Mouse (Mus musculus) kidney, adult 2 months (tissue): Measurements from ENCODE around the gene Mdh1. TPM values are rescaled to one million over a fixed set of nuclear protein-coding genes. Genes with fewer than 3 reads are reported as not detected.

ENCODE experiments used
- DNase-seq: peaks from one replicate; pipeline ENCODE4 v3.0.0; 2021
- H3K27ac ChIP-seq: fragments of 200-500 bp; 2 replicates; pipeline ENCODE4 v1.5.1; 2012; ENCODE audit warnings: low read depth, low read length, control low read depth, inconsistent platforms; ENCODE audit not compliant: insufficient read depth
- H3K27me3 ChIP-seq: fragments of 200-500 bp; replicated peaks from 2 replicates; pipeline ENCODE4 v1.6.1; 2012; ENCODE audit warnings: mild to moderate bottlenecking, moderate library complexity, low read length, inconsistent platforms; ENCODE audit not compliant: control insufficient read depth, insufficient read depth
- H3K36me3 ChIP-seq: fragments of 200-500 bp; 2 replicates; pipeline ENCODE4 v1.6.1; 2012; ENCODE audit warnings: mild to moderate bottlenecking, moderate library complexity, low read length, inconsistent platforms; ENCODE audit not compliant: control insufficient read depth, insufficient read depth
- H3K4me1 ChIP-seq: fragments of 200-500 bp; 2 replicates; pipeline ENCODE4 v1.6.1; 2011; ENCODE audit warnings: low read length; ENCODE audit not compliant: control insufficient read depth, insufficient read depth
- H3K4me3 ChIP-seq: fragments of 200-500 bp; 2 replicates; pipeline ENCODE4 v1.5.1; 2011; ENCODE audit warnings: mild to moderate bottlenecking, low read depth, low read length, control low read depth; ENCODE audit not compliant: insufficient read depth
- CTCF ChIP-seq: fragments of 200-500 bp; conservative IDR thresholded peaks from 2 replicates; pipeline ENCODE4 v1.5.1; 2011; ENCODE audit warnings: low read depth, mild to moderate bottlenecking, control low read depth, low read length, moderate library complexity, mixed read lengths; ENCODE audit not compliant: insufficient read depth, insufficient read length
- POLR2A ChIP-seq: fragments of 200-500 bp; IDR thresholded peaks from one replicate; pipeline ENCODE4 v1.6.1; 2011; ENCODE audit warnings: low read depth, low read length, control low read depth
- WGBS: fragments of 180-500 bp; shearing (Covaris S2); methylation state at CpG from one replicate; pipeline ENCODE4 v1.1.7; 2018; 5-methylcytosine and 5-hydroxymethylcytosine counted together
- polyA plus RNA-seq: library from polyadenylated mRNA; depleted of rRNA; stranded (reverse); fragments of >200 nt; gene quantifications from 2 replicates; pipeline ENCODE4 v1.2.3, GENCODE M21; 2012; rRNA removed

Gene Mdh1
- polyA plus RNA-seq, result 970 and 1,136 TPM in 2 replicates

- WGBS, result under 1% methylated on average over 42 of the region's 42 CpGs
- TF ChIP-seq CTCF (no peak), POLR2A (peak; percentile 91)
- Histone ChIP-seq H3K4me1 (peaks cover 22% of the 10 kb centered on the region; the same call in 1 of the 2 replicates), H3K36me3 (peaks cover 2% of the 10 kb centered on the region), H3K27ac (peak within 1 kb of the TSS; percentile 99), H3K27me3 (no peaks in the 10 kb centered on the region), H3K4me3 (peak within 1 kb of the TSS; percentile 92)
- DNase-seq, result peak; percentile 99
These were observed at the start of gene Mdh1, which contains the start of gene Wdpcp for GRCm38 (mm10) chr11:21571700-21572381. TSS of gene Mdh1 (minus strand) at chr11:21572367. TSS of gene Wdpcp (plus strand) at chr11:21572235.

- Histone ChIP-seq H3K27ac (no peak overlapping the region), H3K36me3 (no peaks in the 10 kb centered on the region), H3K4me3 (no peak overlapping the region), H3K4me1 (no peaks in the 10 kb centered on the region), H3K27me3 (no peaks in the 10 kb centered on the region)
- no peak for TF ChIP-seq CTCF
- no peak for TF ChIP-seq POLR2A
- no peak for DNase-seq
These were observed 43.7 kb upstream of the Mdh1 start for GRCm38 (mm10) chr11:21615915-21616314.

- no peaks in the 10 kb centered on the region for H3K4me1 ChIP-seq
- DNase-seq, result no peak
These were observed 30.3 kb upstream of the Mdh1 start for GRCm38 (mm10) chr11:21602497-21602896.

GRCm38 (mm10) chr11:21583286-21583685 is 11.1 kb upstream of the Mdh1 start:
- DNase-seq, result no peak
- 82% methylated on average over 1 of the region's 1 CpGs for WGBS
- TF ChIP-seq CTCF (no peak), POLR2A (no peak)
- no peaks in the 10 kb centered on the region for H3K4me1 ChIP-seq
- H3K27ac ChIP-seq, result no peak overlapping the region
- H3K4me3 ChIP-seq, result no peak overlapping the region
- no peaks in the 10 kb centered on the region for H3K27me3 ChIP-seq
- H3K36me3 ChIP-seq, result no peaks in the 10 kb centered on the region

More at GRCm38 (mm10) chr11:21602497-21602896, 30.3 kb upstream of the Mdh1 start:
- TF ChIP-seq CTCF (no peak), POLR2A (no peak)
- Histone ChIP-seq H3K27ac (no peak overlapping the region), H3K4me3 (no peak overlapping the region), H3K27me3 (no peaks in the 10 kb centered on the region), H3K36me3 (no peaks in the 10 kb centered on the region)
- WGBS, result 42% methylated on average over 5 of the region's 5 CpGs

GRCm38 (mm10) chr11:21581472-21581871 is 9.3 kb upstream of the Mdh1 start:
- TF ChIP-seq CTCF (no peak), POLR2A (no peak)
- no peak for DNase-seq
- Histone ChIP-seq H3K4me3 (no peak overlapping the region), H3K4me1 (no peaks in the 10 kb centered on the region), H3K27ac (no peak overlapping the region), H3K27me3 (no peaks in the 10 kb centered on the region), H3K36me3 (no peaks in the 10 kb centered on the region)
- WGBS, result 72% methylated on average over 7 of the region's 7 CpGs

- WGBS, result 3% methylated on average over 10 of the region's 10 CpGs
- DNase-seq, result peak; percentile 65
- H3K36me3 ChIP-seq, result peaks cover 3% of the 10 kb centered on the region
- H3K4me1 ChIP-seq, result peaks cover 28% of the 10 kb centered on the region; the same call in 1 of the 2 replicates
- H3K4me3 ChIP-seq, result peak overlapping the region; percentile 92
- peak overlapping the region; percentile 99 for H3K27ac ChIP-seq
- TF ChIP-seq POLR2A (no peak), CTCF (no peak)
- H3K27me3 ChIP-seq, result no peaks in the 10 kb centered on the region
These were observed 1.2 kb downstream of the Mdh1 start for GRCm38 (mm10) chr11:21570973-21571372.

- Histone ChIP-seq H3K4me3 (peak overlapping the region; percentile 66), H3K36me3 (peaks cover 4% of the 10 kb centered on the region), H3K27ac (peak overlapping the region; percentile 99), H3K27me3 (no peaks in the 10 kb centered on the region), H3K4me1 (peaks cover 31% of the 10 kb centered on the region; the same call in 1 of the 2 replicates)
- 23% methylated on average over 2 of the region's 2 CpGs for WGBS
- peak; percentile 60 for DNase-seq
- TF ChIP-seq CTCF (no peak), POLR2A (no peak)
These were observed 2.1 kb downstream of the Mdh1 start for GRCm38 (mm10) chr11:21570109-21570474.
